Comparison of ENCODE assay signal across 9 mouse cellular contexts in the genomic region with DNA sequence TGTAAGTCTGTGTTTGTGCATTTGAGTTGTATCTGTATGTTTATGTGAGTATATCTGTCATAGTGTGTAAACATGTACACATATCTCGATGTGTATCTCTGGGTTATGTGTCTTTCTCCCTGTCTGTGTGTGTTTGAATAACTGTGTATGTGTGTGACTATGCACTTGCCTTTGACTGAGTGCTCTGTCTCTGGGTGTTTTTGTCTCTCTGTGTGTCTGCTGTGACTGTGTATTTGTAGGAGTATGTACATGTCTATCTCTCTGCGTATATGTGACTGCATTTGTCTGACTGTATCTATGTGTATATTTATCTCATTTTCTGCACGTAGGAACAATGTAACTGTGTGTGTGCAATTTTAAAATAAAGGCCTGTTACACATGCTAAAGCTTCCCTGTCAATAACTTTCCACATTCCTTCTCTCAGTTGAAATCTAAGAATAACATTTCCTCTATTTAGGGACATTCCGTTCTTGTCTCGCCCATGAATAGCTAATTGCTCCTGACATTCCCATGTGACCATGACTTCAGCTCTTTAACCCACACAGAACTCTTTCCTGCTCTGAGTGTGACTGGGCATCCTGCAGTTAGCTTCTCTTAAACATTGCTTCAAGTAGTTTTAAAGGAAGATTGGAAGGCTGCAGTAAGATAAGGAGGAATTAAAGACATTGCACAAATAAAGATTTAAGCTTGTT.
DNase-seq lines count a peak whose midpoint lies in the region; ATAC-seq and TF ChIP-seq lines count a peak whose summit lies in the region.
"Had no signal": no experiment of that assay in that cellular context is flagged by ENCODE, and none has a peak within 500 bp of the region (broad histone marks: within the 10 kb centered on the region; RNA-seq: fewer than 3 reads in every experiment).

No protein-coding gene starts in this region.

- no peak overlapping the region for H3K4me2 ChIP-seq in embryonic facial prominence, embryonic 11.5 days (ENCODE audit: low read depth, low read length)
- no peak overlapping the region for H3K4me2 ChIP-seq in intestine, embryonic 16.5 days (ENCODE audit: low read depth, low read length)

- H3K9ac ChIP-seq in embryonic facial prominence, embryonic 11.5 days (replicated peaks; ENCODE audit: low read length) = no peak overlapping the region
- no peak overlapping the region for H3K9ac ChIP-seq in intestine, embryonic 16.5 days (ENCODE audit: low read depth, low read length)

- no peak for TF ChIP-seq POLR2A in thymus, adult 2 months (IDR thresholded peaks at IDR 0.05; ENCODE audit: control insufficient read depth, extremely low read depth, insufficient read depth, low read length, poor library complexity)

- intact Hi-C loops in gastrocnemius, adult 2 months (cut with DNase I) = loop anchor here (2.0 to 5.0 kb wide), 3 partner anchors 108 to 832 kb away; partner anchors contain the start of gene Klf6
- intact Hi-C loops in gastrocnemius, postnatal 14 days (cut with DNase I; ENCODE audit: low total_unique reads) = no loop called here

- peak; percentile 52; the same call in 1 of the 2 replicates for ATAC-seq in embryonic facial prominence, embryonic 11.5 days (replicated peaks; ENCODE audit: insufficient number of reproducible peaks, low FRiP score, low TSS enrichment, low read depth)
- peak; percentile 67; the same call in 1 of the 2 replicates for ATAC-seq in intestine, embryonic 16.5 days
- ATAC-seq: midbrain, embryonic 16.5 days had no signal

- H3K27me3 ChIP-seq in embryonic facial prominence, embryonic 11.5 days (ENCODE audit: control insufficient read depth, insufficient read depth, low read length) = no peaks in the 10 kb centered on the region
- H3K27me3 ChIP-seq in intestine, embryonic 16.5 days (replicated peaks; ENCODE audit: control insufficient read depth, insufficient read depth, low read length) = no peaks in the 10 kb centered on the region
- H3K27me3 ChIP-seq in thymus, adult 2 months (ENCODE audit: control insufficient read depth, insufficient read depth, low read length) = no peaks in the 10 kb centered on the region

- H3K36me3 ChIP-seq in embryonic facial prominence, embryonic 11.5 days (replicated peaks; ENCODE audit: control insufficient read depth, insufficient read depth, low read depth, low read length) = no peaks in the 10 kb centered on the region
- H3K36me3 ChIP-seq in intestine, embryonic 16.5 days (ENCODE audit: control insufficient read depth, insufficient read depth, low read length) = no peaks in the 10 kb centered on the region
- no peaks in the 10 kb centered on the region for H3K36me3 ChIP-seq in thymus, adult 2 months (ENCODE audit: control insufficient read depth, insufficient read depth, low read length)

- no peak for TF ChIP-seq CTCF in gastrocnemius, adult 2 months (IDR thresholded peaks at IDR 0.05)
- TF ChIP-seq CTCF in thymus, adult 2 months (IDR thresholded peaks at IDR 0.05; ENCODE audit: borderline replicate concordance, control insufficient read depth, extremely low read depth, insufficient read depth, low read length, poor library complexity) = no peak

- peak overlapping the region; percentile 21; the same call in 1 of the 2 replicates for H3K4me3 ChIP-seq in gastrocnemius, adult 2 months
- no peak overlapping the region for H3K4me3 ChIP-seq in embryonic facial prominence, embryonic 11.5 days (ENCODE audit: low read depth, low read length)
- no peak overlapping the region for H3K4me3 ChIP-seq in intestine, embryonic 16.5 days (ENCODE audit: low read length)
- no peak overlapping the region for H3K4me3 ChIP-seq in thymus, adult 2 months (ENCODE audit: control insufficient read depth, insufficient read depth, low read length)

- no peak for DNase-seq in gastrocnemius, adult 2 months
- no peak for DNase-seq in gastrocnemius, postnatal 14 days
- DNase-seq in 3T3-L1 (ENCODE audit: low read depth, low spot score) = peak; percentile 69
- DNase-seq in embryonic facial prominence, embryonic 11.5 days (ENCODE audit: low spot score) = peak; percentile 57
- no peak for DNase-seq in thymus, postnatal 0 days (ENCODE audit: low spot score)
- no peak for DNase-seq in thymus, adult 2 months
- no peak for DNase-seq in spleen, adult 12 weeks (ENCODE audit: low spot score)

- no peaks in the 10 kb centered on the region for H3K4me1 ChIP-seq in embryonic facial prominence, embryonic 11.5 days (ENCODE audit: control insufficient read depth, insufficient read depth, low read length)
- no peaks in the 10 kb centered on the region for H3K4me1 ChIP-seq in intestine, embryonic 16.5 days (ENCODE audit: control insufficient read depth, insufficient read depth, low read length)
- H3K4me1 ChIP-seq in thymus, adult 2 months (replicated peaks; ENCODE audit: control insufficient read depth, insufficient read depth, low read length) = no peaks in the 10 kb centered on the region

- H3K27ac ChIP-seq in gastrocnemius, adult 2 months = peak overlapping the region; percentile 85
- no peak overlapping the region for H3K27ac ChIP-seq in embryonic facial prominence, embryonic 11.5 days (replicated peaks; ENCODE audit: low read depth, low read length)
- H3K27ac ChIP-seq in intestine, embryonic 16.5 days (ENCODE audit: low read length) = no peak overlapping the region
- no peak overlapping the region for H3K27ac ChIP-seq in thymus, adult 2 months (ENCODE audit: control insufficient read depth, insufficient read depth, low read length)

- no peaks in the 10 kb centered on the region for H3K9me3 ChIP-seq in embryonic facial prominence, embryonic 11.5 days (replicated peaks; ENCODE audit: control insufficient read depth, low read length)
- no peaks in the 10 kb centered on the region for H3K9me3 ChIP-seq in intestine, embryonic 16.5 days (ENCODE audit: control insufficient read depth, low read length)

- 41% methylated on average over 5 of the region's 5 CpGs for WGBS in embryonic facial prominence, embryonic 11.5 days
- WGBS in intestine, embryonic 16.5 days = 40% methylated on average over 5 of the region's 5 CpGs
- 91% methylated on average over 5 of the region's 5 CpGs for WGBS in thymus, adult 2 months

Comparison
In these comparisons a context has a peak if more than half of its experiments do, and no peak if none do; other contexts are left out.
1. DNase-seq: peak in 3T3-L1 (single experiment) and embryonic facial prominence, embryonic 11.5 days (single experiment); none in gastrocnemius, adult 2 months (single experiment), gastrocnemius, postnatal 14 days (single experiment), thymus, postnatal 0 days (single experiment), thymus, adult 2 months (single experiment) and spleen, adult 12 weeks (single experiment).